Mouse (Mus musculus) cortical plate, adult 2 months (tissue): ENCODE data around the gene Ccng2.

Experiments
- CTCF ChIP-seq: fragments of 200-500 bp; IDR thresholded peaks from 2 replicates; pipeline ENCODE4 v1.5.1; 2011; ENCODE audit warnings: mild to moderate bottlenecking, control low read depth, low read length; ENCODE audit not compliant: insufficient read depth; ENCODE audit errors: extremely low read depth
- POLR2A ChIP-seq: fragments of 200-500 bp; IDR thresholded peaks from 2 replicates; pipeline ENCODE4 v1.6.1; 2011; ENCODE audit warnings: mild to moderate bottlenecking, low read length, control low read depth; ENCODE audit not compliant: insufficient read depth; ENCODE audit errors: extremely low read depth

DNA sequence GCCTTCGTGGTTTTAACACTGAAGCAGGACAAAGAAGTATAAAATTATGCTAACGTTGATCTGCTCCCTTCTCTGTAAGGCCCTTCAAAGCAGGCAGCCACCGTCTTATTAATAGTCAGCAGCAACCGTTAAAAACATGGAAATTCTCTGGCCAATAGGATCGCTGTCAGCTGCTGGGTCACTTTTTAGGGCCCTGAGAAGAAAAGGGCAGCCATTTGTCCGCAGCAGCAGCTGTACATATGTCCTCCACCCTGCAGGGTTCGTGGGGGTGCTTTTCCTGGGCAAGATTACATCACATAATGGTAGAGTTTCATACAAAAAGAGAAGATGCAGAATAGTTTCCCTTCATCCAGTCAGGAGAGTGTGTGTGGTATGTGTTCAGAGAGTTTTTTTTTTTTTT is 3.0 kb downstream of the Ccng2 start:
- no peak for TF ChIP-seq CTCF
- no peak for TF ChIP-seq POLR2A
